Mouse (Mus musculus) heart, adult 9 months (tissue): ENCODE results near the gene Npepps.
"Not testable (repeated sequence)": the region's sequence is repeated elsewhere in the genome, so short reads cannot be mapped to it uniquely, and the experiment has no call there.

ENCODE experiments used
- DNase-seq, 2 experiments: peaks; one replicate each; pipeline ENCODE4 v3.0.0; 2022; ENCODE audit warnings: low spot score in 2 of 2

Gene Npepps

GRCm38 (mm10) chr11:97241321-97241720, 39.1 kb downstream of the Npepps start:
- DNase-seq = no peak

DNA sequence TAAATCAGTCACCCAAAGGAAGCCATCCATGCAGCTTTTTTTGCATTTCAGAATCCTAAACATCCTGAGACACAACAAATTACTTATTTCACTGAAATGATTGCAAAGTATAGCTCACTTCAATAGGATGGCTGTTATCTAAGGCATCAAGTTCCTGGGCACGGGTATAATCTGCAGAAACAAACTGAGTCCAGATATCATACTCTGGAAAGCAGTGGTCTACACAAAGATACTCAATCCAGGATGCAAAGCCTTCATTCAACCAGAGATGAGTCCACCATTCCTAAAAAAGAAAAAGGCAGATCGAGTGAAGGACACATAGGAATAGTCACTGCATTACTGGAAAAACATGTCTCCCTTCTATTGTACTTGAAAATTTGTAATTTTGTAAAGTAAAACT, 42.5 kb downstream of the Npepps start:
- no peak for DNase-seq

- DNase-seq = peak; percentile 17 to 39
Measured at GRCm38 (mm10) chr11:97232436-97232835, 48.0 kb downstream of the Npepps start.

DNA sequence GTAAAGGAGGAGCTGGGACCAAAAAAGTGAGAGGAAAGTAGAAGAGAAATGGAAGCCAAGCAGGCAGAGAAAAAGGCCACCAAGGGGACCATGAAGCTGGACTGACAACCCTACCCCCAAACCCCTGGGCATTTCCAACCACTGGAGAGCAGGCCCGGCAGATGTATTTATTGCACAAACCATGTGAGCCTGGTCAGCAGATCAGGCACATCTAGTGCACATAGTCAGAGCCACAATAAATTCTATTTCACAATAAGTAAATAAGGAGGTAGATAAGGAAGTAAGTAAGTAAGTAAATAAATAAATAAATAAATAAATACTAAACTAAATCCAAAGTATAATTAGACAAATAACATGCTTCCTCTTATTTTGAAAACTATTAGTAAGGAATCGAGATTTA, 51.0 kb downstream of the Npepps start:
- no peak for DNase-seq

- no peak for DNase-seq
Measured at GRCm38 (mm10) chr11:97228985-97229384, 51.5 kb downstream of the Npepps start.

DNA sequence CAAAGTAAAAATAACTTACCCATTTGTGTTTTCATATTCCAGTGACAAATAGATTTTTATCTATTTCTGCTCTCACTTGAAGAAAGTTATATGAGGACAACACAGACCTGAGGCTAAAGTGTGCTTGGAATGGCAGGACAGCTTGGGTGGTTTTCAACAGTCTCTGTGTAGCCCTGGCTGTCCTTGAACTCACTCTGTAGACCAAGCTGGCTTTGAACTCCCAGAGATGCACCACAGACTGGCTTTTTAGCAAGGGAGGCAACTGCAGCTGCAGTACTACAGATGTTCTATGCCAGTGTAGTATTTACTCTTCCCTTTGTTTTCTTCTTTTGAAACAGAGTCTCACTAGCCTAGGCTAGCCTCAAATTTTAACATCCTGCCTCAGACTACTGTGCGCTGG, 54.3 kb downstream of the Npepps start:
- no peak for DNase-seq

DNA sequence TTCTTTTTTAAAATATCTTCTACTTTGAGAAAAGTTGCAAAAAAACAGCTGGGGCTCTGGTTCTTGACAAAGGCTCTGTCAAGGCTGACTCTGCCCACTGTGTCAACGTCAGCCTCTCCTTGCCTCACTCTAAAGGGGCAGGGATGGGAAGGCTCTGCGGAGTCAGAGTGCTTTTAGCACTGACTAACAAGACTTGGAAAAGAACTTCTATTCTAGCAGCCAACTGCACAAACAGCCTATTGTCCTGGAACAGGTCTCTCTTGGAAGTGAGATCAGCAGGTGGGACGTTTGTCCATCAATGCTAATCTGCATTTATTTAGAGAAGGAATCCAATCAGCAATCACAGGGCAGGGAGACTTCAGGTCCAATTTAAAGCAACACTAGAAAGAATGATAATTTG, 57.0 kb downstream of the Npepps start:
- DNase-seq = no peak

DNA sequence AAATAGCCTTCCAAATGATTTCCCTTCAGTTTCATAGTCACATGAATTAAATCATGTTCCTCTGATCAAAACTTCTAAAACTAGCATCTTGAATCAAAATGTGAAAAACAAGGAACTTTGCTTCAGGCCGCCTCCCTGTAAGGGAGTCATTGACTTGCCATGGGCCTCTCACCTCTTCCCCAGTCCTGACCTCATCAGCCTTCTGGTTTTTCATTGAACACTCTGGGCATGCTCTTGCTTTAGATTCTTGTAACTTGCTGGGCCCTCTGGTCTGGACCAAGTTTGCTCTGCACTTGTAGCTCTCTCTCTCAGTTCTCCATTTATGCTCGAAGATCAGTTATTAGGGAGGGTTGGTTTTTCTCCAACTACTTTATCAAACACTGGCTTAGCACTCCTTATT, 58.8 kb downstream of the Npepps start:
- DNase-seq = no peak

DNA sequence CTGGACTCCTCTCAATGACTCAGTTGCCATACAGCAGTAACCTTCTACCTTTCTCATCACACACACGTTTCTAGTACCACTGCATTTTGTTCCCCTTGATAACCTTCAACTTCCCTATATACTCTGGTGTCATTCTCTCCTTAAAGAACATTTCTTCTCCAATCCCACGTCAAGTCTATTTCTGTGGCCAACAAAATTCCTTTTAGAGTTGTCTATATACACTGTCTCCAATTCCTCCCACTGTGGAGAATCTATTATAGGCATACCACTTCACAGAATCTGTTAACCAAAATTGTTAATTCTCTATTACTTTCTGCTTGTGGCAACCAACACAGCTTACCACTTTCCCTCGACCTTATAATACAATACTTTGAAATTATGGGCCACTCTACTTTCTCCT, 60.2 kb downstream of the Npepps start:
- DNase-seq = no peak

GRCm38 (mm10) chr11:97214411-97214810, 66.0 kb downstream of the Npepps start:
- no peak for DNase-seq

DNA sequence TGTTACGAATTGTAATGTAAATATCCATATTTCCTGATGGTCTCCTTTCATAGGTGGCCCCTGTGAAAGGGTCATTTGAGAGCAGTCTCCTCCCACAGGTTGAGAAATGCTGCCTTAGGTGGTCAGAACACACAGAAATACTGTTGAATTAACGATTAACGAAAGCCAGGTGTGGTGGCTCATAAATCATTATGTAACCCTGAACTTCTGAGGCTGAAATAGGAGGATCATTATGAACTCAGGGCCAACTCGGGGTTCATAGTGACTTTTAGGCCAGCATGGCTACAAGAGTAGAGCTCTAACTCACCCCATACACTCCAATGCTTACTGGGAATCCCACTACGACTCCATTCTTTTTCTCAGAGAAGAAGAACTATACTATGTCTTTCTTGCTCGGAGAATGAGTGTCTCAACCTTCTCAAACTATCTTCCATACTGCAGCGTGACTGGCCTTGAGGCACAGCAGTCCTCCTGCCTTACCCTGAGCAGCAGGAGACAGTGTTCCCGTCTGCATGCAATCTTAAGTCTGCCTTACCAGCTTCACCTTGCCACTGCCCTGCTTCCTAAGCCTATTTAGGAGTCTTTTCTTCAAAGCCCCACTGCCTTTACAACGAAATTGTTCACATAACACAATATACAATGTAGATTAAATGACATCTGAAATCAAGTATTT, 69.6 kb downstream of the Npepps start:
- no peak for DNase-seq

DNA sequence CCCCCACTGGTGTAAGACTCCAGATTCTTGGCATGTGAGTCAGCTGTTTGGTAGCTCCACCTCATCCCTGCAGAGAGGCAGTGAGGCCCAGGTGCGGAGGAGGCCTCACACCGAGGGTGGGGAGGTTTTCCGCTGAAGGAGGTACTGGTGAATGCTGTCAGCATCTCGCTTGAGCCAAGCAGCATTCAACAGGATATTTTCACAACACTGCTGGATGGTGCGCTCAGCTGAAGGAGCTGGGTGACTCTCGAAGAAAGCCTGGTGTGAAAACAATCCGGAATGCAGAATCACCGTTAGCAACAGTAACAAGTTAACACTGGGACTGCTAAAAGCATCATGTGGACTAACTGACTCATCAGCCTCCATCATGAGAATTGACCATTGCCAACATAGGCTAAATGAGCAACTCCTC, 73.4 kb downstream of the Npepps start:
- DNase-seq = peak in 1 of 2 experiments; percentile 15

DNA sequence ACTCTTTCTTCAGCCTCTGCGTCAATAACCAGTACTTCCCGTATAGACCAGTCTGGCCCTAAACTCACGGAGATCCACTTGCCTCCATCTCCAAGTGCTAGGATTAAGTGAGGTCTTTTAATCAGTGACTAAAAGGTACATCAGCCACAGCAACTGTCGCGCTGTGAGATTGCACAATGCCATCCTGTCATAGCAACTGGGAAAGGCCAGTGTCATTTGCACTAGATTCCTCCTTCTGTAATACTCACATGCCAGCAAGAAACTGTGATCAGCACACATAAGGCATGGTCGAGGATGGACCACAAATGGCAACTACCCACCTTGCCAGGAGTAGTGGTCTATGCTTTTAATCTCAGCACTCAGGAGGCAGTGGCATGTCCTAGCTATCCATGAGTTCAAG, 80.9 kb downstream of the Npepps start:
- no peak for DNase-seq

- peak in 1 of 2 experiments; percentile 23 for DNase-seq
Measured at GRCm38 (mm10) chr11:97198601-97199000, 81.8 kb downstream of the Npepps start.

DNA sequence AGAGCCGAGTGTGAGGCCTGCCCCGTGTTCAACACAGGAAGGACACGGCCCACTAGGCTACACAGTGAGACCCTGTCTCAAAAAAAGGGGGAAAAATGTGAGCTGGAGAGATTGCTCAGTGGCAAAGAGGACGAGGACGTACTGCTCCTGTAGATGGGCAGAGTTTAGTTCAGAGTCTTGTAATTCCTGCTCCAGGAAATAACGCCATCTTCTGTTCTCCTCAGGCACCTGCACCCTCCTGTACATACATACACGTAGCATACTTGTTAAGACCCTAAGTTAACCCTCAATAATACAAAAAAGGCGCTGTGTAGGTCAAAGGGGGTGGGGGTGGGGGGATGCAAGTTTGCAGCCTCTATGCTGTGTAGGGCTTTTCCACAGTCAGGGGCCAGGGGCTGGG, 83.4 kb downstream of the Npepps start:
- DNase-seq = no peak

- DNase-seq = no peak
Measured at GRCm38 (mm10) chr11:97196541-97196940, 83.9 kb downstream of the Npepps start.

- no peak for DNase-seq
Measured at GRCm38 (mm10) chr11:97192621-97192951, 87.9 kb downstream of the Npepps start.

GRCm38 (mm10) chr11:97191915-97192620, 88.4 kb downstream of the Npepps start:
- DNase-seq = no peak

- DNase-seq = peak; percentile 16 to 32
Measured at GRCm38 (mm10) chr11:97190992-97191391, 89.4 kb downstream of the Npepps start.

- not testable (repeated sequence) for DNase-seq
Measured at GRCm38 (mm10) chr11:97189645-97190044, 90.8 kb downstream of the Npepps start.

- no peak for DNase-seq
Measured at GRCm38 (mm10) chr11:97189231-97189630, 91.2 kb downstream of the Npepps start.

DNA sequence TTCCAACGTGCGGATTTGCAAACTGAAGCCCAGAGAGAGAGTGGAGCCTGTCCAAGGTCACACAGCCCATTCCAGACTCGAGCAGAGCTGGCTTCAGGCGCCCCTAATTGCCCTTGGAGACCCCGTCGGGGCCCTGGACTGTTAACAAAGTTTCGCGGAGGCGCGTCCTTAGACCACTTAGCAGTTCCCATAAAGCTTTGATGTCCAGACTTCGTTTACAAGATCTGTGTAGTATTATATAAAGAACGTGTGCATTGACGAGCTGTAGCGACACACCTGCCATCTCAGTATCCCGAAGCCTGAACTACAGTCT, 91.8 kb downstream of the Npepps start:
- DNase-seq = no peak

- peak; percentile 98 to 99 for DNase-seq
Measured at GRCm38 (mm10) chr11:97187764-97188642, 92.4 kb downstream of the Npepps start, which contains the start of gene Kpnb1. Gene Kpnb1, minus strand, starts transcription at chr11:97187881.
